Mouse (Mus musculus): Measurements from ENCODE around the gene Psmd6. TPM values are rescaled to one million over a fixed set of nuclear protein-coding genes. Genes with fewer than 3 reads are reported as not detected.
A peak's percentile ranks its signal among the peaks of the same experiment; 100 is the strongest.

Gene Psmd6
- total and polyA plus RNA-seq, 3 experiments = 129 to 307 (median 244) TPM

- Histone ChIP-seq H3K27ac (ENCODE audit: insufficient read depth, low read depth) (no peak overlapping the region), H3K36me3 (replicated peaks in 1 of 2; ENCODE audit: control insufficient read depth in 1 of 2, insufficient read depth in 1 of 2, low read length in 1 of 2) (peaks cover 29 to 66% of the 10 kb centered on the region in 2 experiments), H3K4me1 (ENCODE audit: control insufficient read depth in 1 of 2, insufficient read depth in 2 of 2) (no peaks in the 10 kb centered on the region), H3K27me3 (replicated peaks) (no peaks in the 10 kb centered on the region), H3K4me3 (replicated peaks in 1 of 3; ENCODE audit: low read depth in 2 of 3, low read length in 2 of 3, poor library complexity in 1 of 3) (no peak overlapping the region), H3K4me2 (ENCODE audit: insufficient read depth, low read depth, poor library complexity, severe bottlenecking) (no peak overlapping the region), H3K9me3 (replicated peaks; ENCODE audit: low read length) (no peaks in the 10 kb centered on the region), H3K79me2 (replicated peaks; ENCODE audit: control insufficient read depth, extremely low read depth, insufficient read depth, poor library complexity, severe bottlenecking) (no peaks in the 10 kb centered on the region), H3K9ac (ENCODE audit: insufficient read depth, low read depth) (no peak overlapping the region)
- TF ChIP-seq NELFE (IDR thresholded peaks at IDR 0.05; ENCODE audit: low read depth, low read length) (peak; percentile 76; the same call in 1 of the 2 replicates), CTCF (conservative IDR thresholded peaks at IDR 0.05 in 1 of 2, IDR thresholded peaks at IDR 0.05 in 1 of 2; ENCODE audit: low read depth in 2 of 2, low read length in 2 of 2) (peak; percentile 99 to 100), IRF4 (IDR thresholded peaks at IDR 0.05; ENCODE audit: low read depth, low read length) (peak; percentile 63), POLR2A (IDR thresholded peaks at IDR 0.05; ENCODE audit: low read depth, low read length) (no peak), BHLHE40 (IDR thresholded peaks at IDR 0.05; ENCODE audit: low read depth, low read length) (0 out of 2 replicates have a peak, but pooled peaks have one; percentile 21), EP300 (IDR thresholded peaks at IDR 0.05; ENCODE audit: low read length) (no peak), JUND (conservative IDR thresholded peaks at IDR 0.05; ENCODE audit: low read depth, low read length) (peak; percentile 16; the same call in 1 of the 2 replicates), TCF12 (IDR thresholded peaks at IDR 0.05; ENCODE audit: low read depth, low read length) (peak; percentile 43; the same call in 1 of the 2 replicates), RAD21 (IDR thresholded peaks at IDR 0.05; ENCODE audit: low read depth, low read length) (peak; percentile 86), ELF1 (IDR thresholded peaks at IDR 0.05; ENCODE audit: low read depth, low read length) (peak; percentile 35; the same call in 1 of the 2 replicates), HCFC1 (IDR thresholded peaks at IDR 0.05; ENCODE audit: low read depth, low read length) (peak; percentile 29; the same call in 1 of the 2 replicates), MAZ (IDR thresholded peaks at IDR 0.05; ENCODE audit: low read depth, low read length) (peak; percentile 34; the same call in 1 of the 2 replicates), NRF1 (IDR thresholded peaks at IDR 0.05; ENCODE audit: low read depth, low read length) (0 out of 2 replicates have a peak, but pooled peaks have one; percentile 26), ZNF384 (IDR thresholded peaks at IDR 0.05; ENCODE audit: low read depth, low read length) (peak; percentile 17; the same call in 1 of the 2 replicates), ZC3H11A (IDR thresholded peaks at IDR 0.05; ENCODE audit: low read depth, low read length) (peak; percentile 42), SMC3 (IDR thresholded peaks at IDR 0.05; ENCODE audit: low read depth, low read length) (peak; percentile 94), USF2 (conservative IDR thresholded peaks at IDR 0.05; ENCODE audit: low read depth, low read length) (no peak), MEF2A (IDR thresholded peaks at IDR 0.05; ENCODE audit: borderline replicate concordance, low read depth, low read length) (peak; percentile 30; the same call in 1 of the 2 replicates), KAT2A (IDR thresholded peaks at IDR 0.05; ENCODE audit: insufficient replicate concordance, low read length) (no peak), GABPA (IDR thresholded peaks at IDR 0.05; ENCODE audit: insufficient replicate concordance, low read depth, low read length) (no peak)
- dilution Hi-C loops (cut with MboI; ENCODE audit: extremely low pct_ligation_motif_present, extremely low pct_unique_long_range_greater_than_20kb, low sequenced_read_pairs) (no loop called here), in situ Hi-C loops (cut with MboI; ENCODE audit: low pct_ligation_motif_present, low pct_unique_long_range_greater_than_20kb, low sequenced_read_pairs) (no loop called here)
- DNase-seq (ENCODE audit: extremely low read depth) = peak; percentile 89
Measured at GRCm38 (mm10) chr14:14098330-14098980, 22.3 kb downstream of the Psmd6 start.

GRCm38 (mm10) chr14:14090571-14090970, 30.2 kb downstream of the Psmd6 start:
- Histone ChIP-seq H3K36me3 (replicated peaks in 1 of 2; ENCODE audit: control insufficient read depth in 1 of 2, insufficient read depth in 1 of 2, low read length in 1 of 2) (peaks cover 12 to 67% of the 10 kb centered on the region in 2 experiments), H3K4me2 (ENCODE audit: insufficient read depth, low read depth, poor library complexity, severe bottlenecking) (no peak overlapping the region), H3K9me3 (replicated peaks; ENCODE audit: low read length) (no peaks in the 10 kb centered on the region), H3K4me1 (ENCODE audit: control insufficient read depth in 1 of 2, insufficient read depth in 2 of 2) (peaks cover 0 to 18% of the 10 kb centered on the region in 2 experiments; a peak in 2 of 4 replicates), H3K27me3 (replicated peaks) (no peaks in the 10 kb centered on the region), H3K79me2 (replicated peaks; ENCODE audit: control insufficient read depth, extremely low read depth, insufficient read depth, poor library complexity, severe bottlenecking) (no peaks in the 10 kb centered on the region), H3K27ac (ENCODE audit: insufficient read depth, low read depth) (no peak overlapping the region), H3K9ac (ENCODE audit: insufficient read depth, low read depth) (no peak overlapping the region), H3K4me3 (replicated peaks in 1 of 3; ENCODE audit: low read depth in 2 of 3, low read length in 2 of 3, poor library complexity in 1 of 3) (no peak overlapping the region)
- dilution Hi-C loops (cut with MboI; ENCODE audit: extremely low pct_ligation_motif_present, extremely low pct_unique_long_range_greater_than_20kb, low sequenced_read_pairs) = no loop called here
- TF ChIP-seq ELF1 (IDR thresholded peaks at IDR 0.05; ENCODE audit: low read depth, low read length) = no peak
- TF ChIP-seq SMC3 (IDR thresholded peaks at IDR 0.05; ENCODE audit: low read depth, low read length) = no peak
- TF ChIP-seq CHD2 (IDR thresholded peaks at IDR 0.05; ENCODE audit: low read length) = no peak
- no peak for TF ChIP-seq IRF4 (IDR thresholded peaks at IDR 0.05; ENCODE audit: low read depth, low read length)
- TF ChIP-seq POLR2A (IDR thresholded peaks at IDR 0.05; ENCODE audit: low read depth, low read length) = no peak
- TF ChIP-seq BHLHE40 (IDR thresholded peaks at IDR 0.05; ENCODE audit: low read depth, low read length) = no peak
- in situ Hi-C loops (cut with MboI; ENCODE audit: low pct_ligation_motif_present, low pct_unique_long_range_greater_than_20kb, low sequenced_read_pairs) = no loop called here
- DNase-seq (ENCODE audit: extremely low read depth) = no peak
